Mouse (Mus musculus) ES-E14 (cell line): ENCODE measurements around the gene Ccdc74a.

Experiments
- CHD2 ChIP-seq: IDR thresholded peaks from 2 replicates; pipeline ENCODE4 v1.6.1; 2014; ENCODE audit warnings: mild to moderate bottlenecking, low read depth, low read length, inconsistent platforms
- HCFC1 ChIP-seq: IDR thresholded peaks from 2 replicates; pipeline ENCODE4 v1.6.1; 2012; ENCODE audit warnings: low read length, inconsistent platforms, borderline replicate concordance; ENCODE audit not compliant: insufficient read depth
- MAFK ChIP-seq: IDR thresholded peaks from 2 replicates; pipeline ENCODE4 v1.6.1; 2014; ENCODE audit warnings: mild to moderate bottlenecking, low read depth, low read length, inconsistent platforms; ENCODE audit not compliant: insufficient read depth
- ZC3H11A ChIP-seq: IDR thresholded peaks from 2 replicates; pipeline ENCODE4 v1.6.1; 2012; ENCODE audit warnings: low read depth, mild to moderate bottlenecking, inconsistent platforms, low read length, borderline replicate concordance
- ZNF384 ChIP-seq: IDR thresholded peaks from 2 replicates; pipeline ENCODE4 v1.6.1; 2012; ENCODE audit warnings: low read depth, low read length, inconsistent platforms

GRCm38 (mm10) chr16:17641301-17641700 lies 5.0 kb upstream of the Ccdc74a start:
- TF ChIP-seq ZC3H11A (no peak), CHD2 (no peak), ZNF384 (no peak), HCFC1 (no peak), MAFK (no peak)
